Mouse (Mus musculus): ENCODE results near the gene Il17c. TPM values are rescaled to one million over a fixed set of nuclear protein-coding genes. Genes with fewer than 3 reads are reported as not detected.

Gene Il17c
- polyA plus RNA-seq, 1 experiment from 2014 or later, result not detected

Small RNA genes within 50 kb of the gene (microRNA-seq; reads per million reads assigned to microRNA genes)
- not detected for gene Gm24366

Other genes with a start within 250 kb of the Il17c start
- gene Zfpm1, start 139.9 kb upstream of the Il17c start, polyA plus RNA-seq (2015; fragmentation: Nextera tagmentation; extraction: Ambion mirVana), result 3.8 TPM in 2 replicates
- gene Trhr2, start 61.3 kb upstream of the Il17c start, polyA plus RNA-seq (2015; fragmentation: Nextera tagmentation; extraction: Ambion mirVana), result not detected in 2 replicates
- 30.4 and 31.1 TPM in 2 replicates for gene Zc3h18, start 45.4 kb upstream of the Il17c start, polyA plus RNA-seq (2015; fragmentation: Nextera tagmentation; extraction: Ambion mirVana)
- 170 and 202 TPM in 2 replicates for gene Cyba, start 10.9 kb downstream of the Il17c start, polyA plus RNA-seq (2015; fragmentation: Nextera tagmentation; extraction: Ambion mirVana)
- gene Mvd, start 21.4 kb downstream of the Il17c start, polyA plus RNA-seq (2015; fragmentation: Nextera tagmentation; extraction: Ambion mirVana), result 19.7 and 21.8 TPM in 2 replicates
- gene Snai3, start 38.7 kb downstream of the Il17c start, polyA plus RNA-seq (2015; fragmentation: Nextera tagmentation; extraction: Ambion mirVana), result 2.4 and 3.1 TPM in 2 replicates
- gene Rnf166, start 54.0 kb downstream of the Il17c start, polyA plus RNA-seq (2015; fragmentation: Nextera tagmentation; extraction: Ambion mirVana), result 33.2 and 42.0 TPM in 2 replicates
- gene Ctu2, start 54.1 kb downstream of the Il17c start, polyA plus RNA-seq (2015; fragmentation: Nextera tagmentation; extraction: Ambion mirVana), result 23.9 and 29.6 TPM in 2 replicates
- gene Piezo1, start 129.3 kb downstream of the Il17c start, polyA plus RNA-seq (2015; fragmentation: Nextera tagmentation; extraction: Ambion mirVana), result 12.9 and 15.4 TPM in 2 replicates
- 31.0 and 34.6 TPM in 2 replicates for gene Cdt1, start 146.0 kb downstream of the Il17c start, polyA plus RNA-seq (2015; fragmentation: Nextera tagmentation; extraction: Ambion mirVana)
- gene Aprt, start 154.9 kb downstream of the Il17c start, polyA plus RNA-seq (2015; fragmentation: Nextera tagmentation; extraction: Ambion mirVana), result 251 and 271 TPM in 2 replicates
- gene Galns, start 189.4 kb downstream of the Il17c start, polyA plus RNA-seq (2015; fragmentation: Nextera tagmentation; extraction: Ambion mirVana), result 11.1 and 11.9 TPM in 2 replicates
- 55.6 and 74.0 TPM in 2 replicates for gene Trappc2l, start 189.6 kb downstream of the Il17c start, polyA plus RNA-seq (2015; fragmentation: Nextera tagmentation; extraction: Ambion mirVana)
- not detected in 2 replicates for gene Pabpn1l, start 200.7 kb downstream of the Il17c start, polyA plus RNA-seq (2015; fragmentation: Nextera tagmentation; extraction: Ambion mirVana)

All from heart, embryonic 13.5 days (tissue).